Mouse (Mus musculus) myocyte (in vitro differentiated cells): ENCODE measurements around the gene Deaf1.

Source experiments
- E2F4 ChIP-seq: IDR thresholded peaks from one replicate; pipeline ENCODE4 v1.6.1; 2011; ENCODE audit warnings: mild to moderate bottlenecking, control low read depth, moderate library complexity; ENCODE audit not compliant: insufficient read depth
- MAX ChIP-seq: IDR thresholded peaks from one replicate; pipeline ENCODE4 v1.6.1; 2011; ENCODE audit warnings: low read depth, mild to moderate bottlenecking, control low read depth
- MYOG ChIP-seq, 3 experiments: IDR thresholded peaks; one replicate each; pipeline ENCODE4 v1.6.1; 2011; ENCODE audit warnings: control low read depth in 2 of 3, low read depth in 2 of 3, mild to moderate bottlenecking in 2 of 3; ENCODE audit not compliant: insufficient read length in 2 of 3, control insufficient read depth in 1 of 3, insufficient read depth in 1 of 3
- POLR2A ChIP-seq: IDR thresholded peaks from one replicate; pipeline ENCODE4 v1.6.1; 2011; ENCODE audit warnings: low read depth, mild to moderate bottlenecking, control low read depth, moderate library complexity; ENCODE audit not compliant: insufficient read length
- POLR2AphosphoS2 ChIP-seq: IDR thresholded peaks from one replicate; pipeline ENCODE4 v1.6.1; 2011; ENCODE audit warnings: low read depth, control low read depth; ENCODE audit not compliant: insufficient read length
- REST ChIP-seq: IDR thresholded peaks from one replicate; pipeline ENCODE4 v1.6.1; 2011; ENCODE audit warnings: mild to moderate bottlenecking, control low read depth, moderate library complexity; ENCODE audit not compliant: insufficient read depth, insufficient read length
- TCF12 ChIP-seq: IDR thresholded peaks from one replicate; pipeline ENCODE4 v1.6.1; 2011; ENCODE audit warnings: mild to moderate bottlenecking, control low read depth; ENCODE audit not compliant: poor library complexity, insufficient read depth, severe bottlenecking

DNA sequence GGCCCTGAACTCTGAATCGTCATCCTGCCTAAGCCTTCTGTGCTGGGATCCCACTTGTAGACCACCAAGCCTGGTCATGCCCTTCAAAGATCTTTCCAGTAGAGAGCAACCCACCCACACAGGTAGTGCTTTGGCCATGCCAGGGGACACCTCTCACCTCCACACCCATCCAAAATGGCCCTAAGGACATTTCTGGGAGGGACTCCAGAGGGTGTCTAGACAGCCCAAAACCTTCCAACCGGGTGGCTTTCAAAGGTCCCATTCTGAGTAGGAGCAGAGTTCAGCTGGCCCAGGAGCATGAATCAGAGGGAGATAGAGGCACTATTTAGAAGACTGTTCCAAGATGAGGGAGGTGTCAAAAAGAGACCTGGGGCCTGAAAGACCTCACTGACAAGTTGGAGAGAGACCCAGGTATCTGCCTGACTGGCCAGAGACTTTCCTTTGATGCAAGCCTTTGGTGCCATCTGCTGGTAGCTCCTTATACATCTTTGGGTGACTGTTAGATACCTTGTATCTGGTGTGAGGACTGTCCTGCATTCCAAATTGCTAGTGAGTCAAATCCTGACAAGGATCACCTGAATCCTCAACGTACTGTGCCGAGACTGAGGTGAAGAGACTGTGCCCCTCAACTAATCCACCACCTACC, 35.7 kb upstream of the Deaf1 start:
- TF ChIP-seq E2F4 = no peak
- TF ChIP-seq POLR2AphosphoS2 = no peak
- no peak for TF ChIP-seq MYOG (IDR thresholded peaks at IDR 0.05; ENCODE audit: control insufficient read depth in 1 of 3, insufficient read depth in 1 of 3, insufficient read length in 2 of 3, low read depth in 2 of 3)
- no peak for TF ChIP-seq MAX
- no peak for TF ChIP-seq POLR2A
- TF ChIP-seq REST = no peak
- TF ChIP-seq TCF12 = no peak
